Mouse (Mus musculus) neural tube, embryonic 11.5 days (tissue): ENCODE data around the gene D11Wsu47e. TPM values are rescaled to one million over a fixed set of nuclear protein-coding genes. Genes with fewer than 3 reads are reported as not detected.

Source experiments
- ATAC-seq: fragments of 200-750 bp; cut with Nextera tagmentation; 2 replicates; pipeline ENCODE4 v1.8.0; 2017; ENCODE audit warnings: moderate number of reproducible peaks, mild to moderate bottlenecking, moderate TSS enrichment, moderate library complexity; ENCODE audit not compliant: insufficient read depth, low FRiP score, low TSS enrichment
- DNase-seq: peaks from one replicate; pipeline ENCODE4 v3.0.0-alpha.2; 2015; ENCODE audit warnings: low spot score
- H3K27ac ChIP-seq: fragments of 300-500 bp; sonication (generic); 2 replicates; pipeline ENCODE4 v1.5.1; 2014; ENCODE audit warnings: low read depth, mild to moderate bottlenecking, low read length
- H3K27me3 ChIP-seq: fragments of 300-500 bp; sonication (generic); 2 replicates; pipeline ENCODE4 v1.6.1; 2014; ENCODE audit warnings: mild to moderate bottlenecking, low read length, mixed read lengths; ENCODE audit not compliant: control insufficient read depth, insufficient read depth
- H3K36me3 ChIP-seq: fragments of 300-500 bp; sonication (generic); 2 replicates; pipeline ENCODE4 v1.6.1; 2014; ENCODE audit warnings: mild to moderate bottlenecking, low read length, moderate library complexity, mixed read lengths; ENCODE audit not compliant: control insufficient read depth, insufficient read depth
- H3K4me1 ChIP-seq: fragments of 300-500 bp; sonication (generic); 2 replicates; pipeline ENCODE4 v1.6.1; 2014; ENCODE audit warnings: low read length, mixed read lengths; ENCODE audit not compliant: control insufficient read depth, insufficient read depth
- H3K4me2 ChIP-seq: fragments of 300-500 bp; sonication (generic); 2 replicates; pipeline ENCODE4 v1.6.1; 2014; ENCODE audit warnings: low read depth, mild to moderate bottlenecking, moderate library complexity
- H3K4me3 ChIP-seq: fragments of 300-500 bp; sonication (generic); 2 replicates; pipeline ENCODE4 v1.5.1; 2014; ENCODE audit warnings: low read depth, low read length
- H3K9ac ChIP-seq: fragments of 300-500 bp; sonication (generic); 2 replicates; pipeline ENCODE4 v1.6.1; 2014; ENCODE audit warnings: mild to moderate bottlenecking, low read length
- H3K9me3 ChIP-seq: fragments of 300-500 bp; sonication (generic); 2 replicates; pipeline ENCODE4 v1.6.1; 2016; ENCODE audit warnings: low read length; ENCODE audit not compliant: control insufficient read depth
- WGBS: fragments of 180-500 bp; shearing (Covaris S2); extraction: QIAGEN DNeasy Blood & Tissue Kit; methylation state at CpG from one replicate; pipeline ENCODE4 v1.1.7; 2014; 5-methylcytosine and 5-hydroxymethylcytosine counted together
- polyA plus RNA-seq: library from polyadenylated mRNA; unstranded; fragments of >200 nt; fragmentation: Nextera tagmentation; extraction: Ambion mirVana; gene quantifications from 2 replicates; pipeline ENCODE4 v1.2.1, GENCODE M21; 2014

The D11Wsu47e gene
- polyA plus RNA-seq, 1 experiment from 2014 or later, result 25.5 TPM

- DNase-seq (no peak), ATAC-seq (no peak)
- Histone ChIP-seq H3K4me1 (peaks cover 7% of the 10 kb centered on the region), H3K9ac (no peak overlapping the region), H3K4me3 (no peak overlapping the region), H3K9me3 (no peaks in the 10 kb centered on the region), H3K36me3 (peaks cover 13% of the 10 kb centered on the region; the same call in 1 of the 2 replicates), H3K4me2 (no peak overlapping the region), H3K27me3 (no peaks in the 10 kb centered on the region), H3K27ac (no peak overlapping the region)
- 85% methylated on average over 7 of the region's 7 CpGs for WGBS
Measured at GRCm38 (mm10) chr11:113740100-113740499, 55.9 kb downstream of the D11Wsu47e start.

- H3K4me2 ChIP-seq, result no peak overlapping the region
- WGBS, result 100% methylated on average over 1 of the region's 1 CpGs
- H3K36me3 ChIP-seq, result peaks cover 17% of the 10 kb centered on the region
- H3K27me3 ChIP-seq, result no peaks in the 10 kb centered on the region
- H3K4me1 ChIP-seq, result peaks cover 14% of the 10 kb centered on the region
- no peak overlapping the region for H3K27ac ChIP-seq
- no peak for DNase-seq
- no peak overlapping the region for H3K4me3 ChIP-seq
- no peaks in the 10 kb centered on the region for H3K9me3 ChIP-seq
- H3K9ac ChIP-seq, result no peak overlapping the region
- no peak for ATAC-seq
Measured at GRCm38 (mm10) chr11:113742998-113743397, 58.8 kb downstream of the D11Wsu47e start.

Other genes starting within 250 kb of the D11Wsu47e start
- 20.5 and 23.8 TPM in 2 replicates for gene Sstr2, start 65.1 kb upstream of the D11Wsu47e start, polyA plus RNA-seq
- gene Cog1, start 35.2 kb upstream of the D11Wsu47e start, polyA plus RNA-seq, result 44.3 and 47.7 TPM in 2 replicates
- 20.1 and 20.5 TPM in 2 replicates for gene Slc39a11, start 34.3 kb upstream of the D11Wsu47e start, polyA plus RNA-seq
- 57.3 and 57.9 TPM in 2 replicates for gene Fam104a, start 257 bp upstream of the D11Wsu47e start, polyA plus RNA-seq
- gene Cpsf4l, start 25.6 kb downstream of the D11Wsu47e start, polyA plus RNA-seq, result 0.26 and 0.50 TPM in 2 replicates
- gene Cdc42ep4, start 67.5 kb downstream of the D11Wsu47e start, polyA plus RNA-seq, result 73.3 and 78.2 TPM in 2 replicates